7 mouse cellular contexts compared by ENCODE assay signal in genomic region chr11:90638312-90638830, GRCm38 (mm10). TPM values are rescaled to one million over a fixed set of nuclear protein-coding genes. Genes with fewer than 3 reads are reported as not detected.
DNase-seq lines count a peak whose midpoint lies in the region; ATAC-seq and TF ChIP-seq lines count a peak whose summit lies in the region.

No protein-coding gene starts in this region.

- TF ChIP-seq CTCF in testis, adult 2 months (IDR thresholded peaks at IDR 0.05; ENCODE audit: control insufficient read depth, insufficient read depth, insufficient replicate concordance, low read depth, low read length): no peak
- TF ChIP-seq CTCF in liver, adult 2 months (IDR thresholded peaks at IDR 0.05; ENCODE audit: low read depth, low read length): no peak

- WGBS in hindbrain, embryonic 16.5 days: under 1% methylated on average over 39 of the region's 54 CpGs
- WGBS in liver, adult 2 months: under 1% methylated on average over 53 of the region's 54 CpGs
- WGBS in neural tube, embryonic 12.5 days: under 1% methylated on average over 54 of the region's 54 CpGs

- peaks cover 18% of the 10 kb centered on the region for H3K79me2 ChIP-seq in liver, adult 2 months (ENCODE audit: control insufficient read depth, insufficient read depth, low read length)

- no peaks in the 10 kb centered on the region for H3K4me1 ChIP-seq in testis, adult 2 months (ENCODE audit: control insufficient read depth, insufficient read depth, low read length)
- H3K4me1 ChIP-seq in erythroblast, embryonic 14.5 days (ENCODE audit: control insufficient read depth): peaks cover 48% of the 10 kb centered on the region
- H3K4me1 ChIP-seq in hindbrain, embryonic 16.5 days (ENCODE audit: control insufficient read depth, insufficient read depth, low read depth, low read length): peaks cover 10% of the 10 kb centered on the region
- H3K4me1 ChIP-seq in liver, adult 2 months (ENCODE audit: control insufficient read depth, insufficient read depth, low read length): peaks cover 6% of the 10 kb centered on the region
- peaks cover 12% of the 10 kb centered on the region for H3K4me1 ChIP-seq in neural tube, embryonic 12.5 days

- peak overlapping the region; percentile 95 for H3K4me3 ChIP-seq in testis, adult 2 months (ENCODE audit: control insufficient read depth, low read depth, low read length)
- peak overlapping the region; percentile 100 for H3K4me3 ChIP-seq in erythroblast, embryonic 14.5 days (replicated peaks)
- peak overlapping the region; percentile 99 for H3K4me3 ChIP-seq in hindbrain, embryonic 16.5 days (ENCODE audit: low read length)
- peak overlapping the region; percentile 85 for H3K4me3 ChIP-seq in liver, adult 2 months (ENCODE audit: insufficient read depth, low read depth, low read length)
- H3K4me3 ChIP-seq in neural tube, embryonic 12.5 days: peak overlapping the region; percentile 97

- no peak for TF ChIP-seq POLR2A in testis, adult 2 months (IDR thresholded peaks at IDR 0.05; ENCODE audit: control insufficient read depth, low read depth, low read length)
- TF ChIP-seq POLR2A in liver, adult 2 months (IDR thresholded peaks at IDR 0.05; ENCODE audit: extremely low read depth, insufficient read depth, low read length): no peak

- ATAC-seq in hindbrain, embryonic 16.5 days: peak; percentile 43
- ATAC-seq in neural tube, embryonic 12.5 days (ENCODE audit: low FRiP score, low read depth): peak; percentile 67

- H3K27me3 ChIP-seq in testis, adult 2 months (ENCODE audit: control insufficient read depth, insufficient read depth, low read length): no peaks in the 10 kb centered on the region
- H3K27me3 ChIP-seq in erythroblast, embryonic 14.5 days (ENCODE audit: control insufficient read depth): no peaks in the 10 kb centered on the region
- H3K27me3 ChIP-seq in hindbrain, embryonic 16.5 days (replicated peaks; ENCODE audit: control insufficient read depth, insufficient read depth, low read length): no peaks in the 10 kb centered on the region
- H3K27me3 ChIP-seq in liver, adult 2 months (ENCODE audit: control insufficient read depth, insufficient read depth, low read length): no peaks in the 10 kb centered on the region
- no peaks in the 10 kb centered on the region for H3K27me3 ChIP-seq in neural tube, embryonic 12.5 days (replicated peaks)

- no peaks in the 10 kb centered on the region for H3K36me3 ChIP-seq in testis, adult 2 months (ENCODE audit: control insufficient read depth, insufficient read depth, low read length)
- peaks cover 61% of the 10 kb centered on the region for H3K36me3 ChIP-seq in erythroblast, embryonic 14.5 days (ENCODE audit: control insufficient read depth)
- H3K36me3 ChIP-seq in hindbrain, embryonic 16.5 days (ENCODE audit: control insufficient read depth, insufficient read depth, low read length): no peaks in the 10 kb centered on the region
- peaks cover 3% of the 10 kb centered on the region; the same call in 1 of the 2 replicates for H3K36me3 ChIP-seq in liver, adult 2 months (ENCODE audit: control insufficient read depth, insufficient read depth, low read length)
- peaks cover 15% of the 10 kb centered on the region for H3K36me3 ChIP-seq in neural tube, embryonic 12.5 days

- H3K9ac ChIP-seq in hindbrain, embryonic 16.5 days (ENCODE audit: low read depth, low read length): peak overlapping the region; percentile 99
- peak overlapping the region; percentile 87 for H3K9ac ChIP-seq in liver, adult 2 months (ENCODE audit: low read depth, low read length)
- H3K9ac ChIP-seq in neural tube, embryonic 12.5 days: peak overlapping the region; percentile 98

- H3K9me3 ChIP-seq in erythroblast, embryonic 14.5 days (ENCODE audit: control insufficient read depth, low read length): no peaks in the 10 kb centered on the region
- no peaks in the 10 kb centered on the region for H3K9me3 ChIP-seq in hindbrain, embryonic 16.5 days (ENCODE audit: control insufficient read depth, low read length)
- H3K9me3 ChIP-seq in neural tube, embryonic 12.5 days: no peaks in the 10 kb centered on the region

- no peak for DNase-seq in testis, postnatal 14 days (ENCODE audit: low spot score)
- peak; percentile 49 to 73 for DNase-seq in adrenal gland, postnatal 36 days
- DNase-seq in liver, adult 2 months (ENCODE audit: extremely low read depth, low read depth, low spot score): peak; percentile 42

- peak overlapping the region; percentile 70 for H3K4me2 ChIP-seq in hindbrain, embryonic 16.5 days (ENCODE audit: low read length)
- peak overlapping the region; percentile 70 for H3K4me2 ChIP-seq in neural tube, embryonic 12.5 days (replicated peaks)

- peak overlapping the region; percentile 95 for H3K27ac ChIP-seq in testis, adult 2 months (ENCODE audit: control insufficient read depth, insufficient read depth, low read depth, low read length)
- H3K27ac ChIP-seq in hindbrain, embryonic 16.5 days (ENCODE audit: low read depth, low read length): peak overlapping the region; percentile 96
- H3K27ac ChIP-seq in liver, adult 2 months (replicated peaks; ENCODE audit: insufficient read depth, low read depth, low read length): peak overlapping the region; percentile 77
- H3K27ac ChIP-seq in neural tube, embryonic 12.5 days: peak overlapping the region; percentile 77

RNA-seq across cellular contexts. Expression of gene Cox11, which starts 0.4 kb away (rescaled TPM):
- 18.2 and 18.9 TPM in 2 replicates for polyA plus RNA-seq in testis, adult 2 months (2012; rRNA removed)
- 10 to 100 TPM; 18.6 to 18.8 TPM for total RNA-seq in adrenal gland, postnatal 36 days (2021)
- 3.3 and 3.7 TPM in 2 replicates for polyA plus RNA-seq in erythroblast, embryonic 14.5 days (2012)
- 36.9 and 38.8 TPM in 2 replicates for polyA plus RNA-seq in hindbrain, embryonic 16.5 days (2015; fragmentation: Nextera tagmentation; extraction: Ambion mirVana)
- total RNA-seq in liver, adult 2 months (2014; rRNA removed): 10.6 and 11.5 TPM in 2 replicates
- 15.7 and 16.6 TPM in 2 replicates for polyA plus RNA-seq in liver, adult 2 months (2012; rRNA removed)
- 40.1 and 41.2 TPM in 2 replicates for polyA plus RNA-seq in neural tube, embryonic 12.5 days (2016; fragmentation: Nextera tagmentation; extraction: Ambion mirVana)

RNA-seq across cellular contexts. Expression of gene Stxbp4, which starts 0.5 kb away (rescaled TPM):
- 1.4 TPM in 2 replicates for polyA plus RNA-seq in testis, adult 2 months (2012; rRNA removed)
- total RNA-seq in adrenal gland, postnatal 36 days (2021): 10 to 100 TPM in 1 of 2 experiments, 1 to 10 TPM in 1; 9.1 to 11.4 TPM
- polyA plus RNA-seq in erythroblast, embryonic 14.5 days (2012): 0.13 and 0.15 TPM in 2 replicates
- polyA plus RNA-seq in hindbrain, embryonic 16.5 days (2015; fragmentation: Nextera tagmentation; extraction: Ambion mirVana): 14.4 and 18.6 TPM in 2 replicates
- total RNA-seq in liver, adult 2 months (2014; rRNA removed): 1.6 and 1.8 TPM in 2 replicates
- 0.61 and 0.62 TPM in 2 replicates for polyA plus RNA-seq in liver, adult 2 months (2012; rRNA removed)
- polyA plus RNA-seq in neural tube, embryonic 12.5 days (2016; fragmentation: Nextera tagmentation; extraction: Ambion mirVana): 33.9 and 36.6 TPM in 2 replicates

RNA-seq across cellular contexts. Expression of gene Tom1l1, which starts 49.8 kb away (rescaled TPM):
- 3.0 and 3.7 TPM in 2 replicates for polyA plus RNA-seq in testis, adult 2 months (2012; rRNA removed)
- 10 to 100 TPM; 43.9 to 68.2 TPM for total RNA-seq in adrenal gland, postnatal 36 days (2021)
- polyA plus RNA-seq in erythroblast, embryonic 14.5 days (2012): 1.2 and 1.3 TPM in 2 replicates
- 26.1 and 26.5 TPM in 2 replicates for polyA plus RNA-seq in hindbrain, embryonic 16.5 days (2015; fragmentation: Nextera tagmentation; extraction: Ambion mirVana)
- 14.3 and 20.9 TPM in 2 replicates for total RNA-seq in liver, adult 2 months (2014; rRNA removed)
- polyA plus RNA-seq in liver, adult 2 months (2012; rRNA removed): 4.7 and 4.8 TPM in 2 replicates
- polyA plus RNA-seq in neural tube, embryonic 12.5 days (2016; fragmentation: Nextera tagmentation; extraction: Ambion mirVana): 13.6 and 18.0 TPM in 2 replicates
